Mouse (Mus musculus) liver, embryonic 18 days (tissue): ENCODE data around the gene Vmn1r83. TPM values are rescaled to one million over a fixed set of nuclear protein-coding genes. Genes with fewer than 3 reads are reported as not detected.

Experiments used
- polyA plus RNA-seq: library from polyadenylated mRNA; depleted of rRNA; stranded (reverse); fragments of >200 nt; gene quantifications from 2 replicates; pipeline ENCODE4 v1.2.3, GENCODE M21; 2012; rRNA removed

Gene Vmn1r83
- not detected in 2 replicates for polyA plus RNA-seq

GRCm38 (mm10) chr7:12329381-12329780 is at the start of gene Vmn1r83:
Vmn1r83 (minus strand) TSS chr7:12329481.

GRCm38 (mm10) chr7:12369173-12369572 is 39.9 kb upstream of the Vmn1r83 start, which contains the start of gene Vmn1r84:
Vmn1r84 (minus strand) TSS chr7:12369273.

GRCm38 (mm10) chr7:12300130-12300529 is 29.2 kb downstream of the Vmn1r83 start, which contains the start of gene Vmn1r82:
Vmn1r82 (plus strand) TSS chr7:12300430.

Other genes starting within 250 kb of the Vmn1r83 start
- not detected in 2 replicates for gene Vmn1r78, start 179.2 kb downstream of the Vmn1r83 start, polyA plus RNA-seq
- not detected in 2 replicates for gene Vmn1r79, start 158.2 kb downstream of the Vmn1r83 start, polyA plus RNA-seq
- not detected in 2 replicates for gene Vmn1r80, start 140.2 kb downstream of the Vmn1r83 start, polyA plus RNA-seq
- gene Vmn1r81, start 61.2 kb downstream of the Vmn1r83 start, polyA plus RNA-seq: not detected in 2 replicates
- gene Vmn1r82, start 29.1 kb downstream of the Vmn1r83 start, polyA plus RNA-seq: not detected in 2 replicates
- not detected in 2 replicates for gene Vmn1r84, start 39.8 kb upstream of the Vmn1r83 start, polyA plus RNA-seq
- gene Zfp551, start 93.3 kb upstream of the Vmn1r83 start, polyA plus RNA-seq: 0.36 and 0.41 TPM in 2 replicates
- 1.7 and 1.9 TPM in 2 replicates for gene Zfp606, start 148.8 kb upstream of the Vmn1r83 start, polyA plus RNA-seq
- gene 2900092C05Rik, start 183.0 kb upstream of the Vmn1r83 start, polyA plus RNA-seq: not detected in 2 replicates